Mouse (Mus musculus) midbrain, embryonic 10.5 days (tissue): ENCODE data around the gene Lyzl4. TPM values are rescaled to one million over a fixed set of nuclear protein-coding genes. Genes with fewer than 3 reads are reported as not detected.

Experiments used
- DNase-seq: peaks from one replicate; pipeline ENCODE4 v3.0.0-alpha.2; 2017; ENCODE audit warnings: low spot score
- H3K27ac ChIP-seq: fragments of 300-500 bp; sonication (generic); replicated peaks from 2 replicates; pipeline ENCODE4 v1.5.1; 2016; ENCODE audit warnings: mild to moderate bottlenecking
- H3K27me3 ChIP-seq: fragments of 300-500 bp; sonication (generic); 2 replicates; pipeline ENCODE4 v1.6.1; 2016; ENCODE audit warnings: low read depth, mild to moderate bottlenecking; ENCODE audit not compliant: poor library complexity, severe bottlenecking
- H3K36me3 ChIP-seq: fragments of 300-500 bp; sonication (generic); 2 replicates; pipeline ENCODE4 v1.6.1; 2016; ENCODE audit warnings: mild to moderate bottlenecking, moderate library complexity
- H3K4me1 ChIP-seq: fragments of 300-500 bp; sonication (generic); 2 replicates; pipeline ENCODE4 v1.6.1; 2016
- H3K4me3 ChIP-seq: fragments of 300-500 bp; sonication (generic); 2 replicates; pipeline ENCODE4 v1.5.1; 2016; ENCODE audit warnings: mild to moderate bottlenecking, moderate library complexity
- H3K9me3 ChIP-seq: fragments of 300-500 bp; sonication (generic); replicated peaks from 2 replicates; pipeline ENCODE4 v1.6.1; 2016; ENCODE audit warnings: mild to moderate bottlenecking
- whole genome bisulfite sequencing: fragments of 180-500 bp; shearing (Covaris S2); methylation state at CpG from one replicate; pipeline ENCODE4 v1.1.7; 2016; 5-methylcytosine and 5-hydroxymethylcytosine counted together
- polyA plus RNA-seq: library from polyadenylated mRNA; unstranded; fragments of >200 nt; fragmentation: Nextera tagmentation; extraction: Ambion mirVana; gene quantifications from 2 replicates; pipeline ENCODE4 v1.2.1, GENCODE M21; 2016

Lyzl4 gene
- polyA plus RNA-seq, 1 experiment from 2014 or later: not detected

DNA sequence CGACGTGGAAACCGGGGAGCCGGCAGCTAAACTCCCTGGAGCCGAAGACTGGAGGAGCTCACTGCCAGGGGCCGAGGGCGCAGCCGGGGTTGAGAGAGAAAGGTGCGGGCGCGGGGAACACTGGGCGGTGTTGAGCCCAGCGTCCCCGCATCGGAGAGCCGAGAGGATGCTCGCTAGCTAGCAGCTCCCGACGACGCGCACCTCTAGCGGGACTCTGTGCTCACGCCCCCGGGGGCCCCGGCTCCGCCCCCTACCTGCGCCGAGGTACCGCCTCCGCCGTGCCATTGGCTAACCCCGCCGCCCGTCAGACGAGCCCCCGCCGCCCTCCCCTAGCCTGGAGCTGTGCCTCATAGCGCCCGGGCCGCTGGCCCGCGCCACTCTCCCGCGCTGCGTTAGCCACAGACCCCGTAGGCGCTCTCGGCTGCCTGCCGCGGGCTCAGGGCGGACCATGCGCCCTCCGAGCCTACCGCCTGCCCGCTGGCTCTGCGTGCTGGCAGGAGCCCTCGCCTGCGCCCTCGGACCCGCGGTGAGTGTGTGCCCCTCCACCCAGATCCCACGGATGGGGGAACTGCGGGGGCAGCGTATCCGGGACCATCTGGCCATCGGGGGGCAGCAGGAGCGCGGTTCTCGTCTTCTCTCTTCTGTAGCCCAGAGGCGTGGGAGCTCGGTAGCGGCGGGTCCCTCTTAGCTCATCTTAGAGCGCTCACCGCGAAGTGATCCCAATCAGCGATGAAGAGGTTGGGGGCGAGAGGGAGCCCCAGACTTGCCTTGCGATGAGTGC, 695 bp upstream of the Lyzl4 start, which contains the start of gene Vipr1:
TSS of gene Vipr1 (plus strand) at position 316 of the 781 bp plus-strand sequence.
- peak within 1 kb of the TSS; percentile 78 for H3K27ac ChIP-seq

DNA sequence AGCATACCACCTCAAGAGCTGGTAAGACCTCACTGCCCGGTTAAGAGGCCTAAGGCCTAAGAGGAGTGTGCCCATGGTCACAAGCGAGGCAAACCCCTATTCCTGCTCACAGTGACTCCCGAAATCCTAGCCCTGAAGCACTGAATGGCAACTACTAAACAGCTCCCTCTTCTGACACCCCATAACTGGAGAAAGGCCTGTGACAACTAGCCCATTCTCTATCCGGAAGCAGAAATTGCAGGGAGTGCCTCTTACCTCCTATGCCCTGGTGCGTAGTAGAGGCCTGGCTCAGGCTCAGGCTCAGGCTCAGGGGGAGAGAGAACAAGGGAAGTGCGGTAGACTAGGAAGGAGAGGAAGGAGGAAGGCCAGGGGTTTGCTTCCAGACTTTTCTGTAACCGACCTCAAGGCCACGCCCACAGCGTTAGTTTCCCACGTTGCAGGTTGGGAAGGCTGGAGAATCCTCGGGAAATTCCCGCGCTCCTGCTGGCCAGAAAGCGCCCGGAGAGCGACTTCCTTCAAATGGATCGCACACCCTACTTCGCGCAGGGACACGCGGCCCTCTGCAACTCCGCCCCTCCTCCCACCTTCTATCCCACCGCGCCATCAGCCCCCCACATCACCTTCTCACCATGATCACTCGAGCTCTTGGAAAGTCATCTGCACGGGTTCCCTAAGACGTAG, 521 bp downstream of the Lyzl4 start:
- H3K4me3 ChIP-seq: peak overlapping the region; percentile 64
- no peaks in the 10 kb centered on the region for H3K9me3 ChIP-seq
- no peaks in the 10 kb centered on the region for H3K36me3 ChIP-seq
- DNase-seq: no peak
- 10% methylated on average over 27 of the region's 27 CpGs for WGBS
- H3K4me1 ChIP-seq: peaks cover 24% of the 10 kb centered on the region
- H3K27ac ChIP-seq: peak overlapping the region; percentile 78; the same call in 1 of the 2 replicates
- peaks cover 89% of the 10 kb centered on the region for H3K27me3 ChIP-seq

More for the DNA sequence above, 695 bp upstream of the Lyzl4 start, which contains the start of gene Vipr1:
- no peaks in the 10 kb centered on the region for H3K9me3 ChIP-seq
- peak; percentile 82 for DNase-seq
- peak within 1 kb of the TSS; percentile 64 for H3K4me3 ChIP-seq
- WGBS: under 1% methylated on average over 79 of the region's 79 CpGs
- peaks cover 24% of the 10 kb centered on the region for H3K4me1 ChIP-seq
- H3K27me3 ChIP-seq: peaks cover 88% of the 10 kb centered on the region
- no peaks in the 10 kb centered on the region for H3K36me3 ChIP-seq

DNA sequence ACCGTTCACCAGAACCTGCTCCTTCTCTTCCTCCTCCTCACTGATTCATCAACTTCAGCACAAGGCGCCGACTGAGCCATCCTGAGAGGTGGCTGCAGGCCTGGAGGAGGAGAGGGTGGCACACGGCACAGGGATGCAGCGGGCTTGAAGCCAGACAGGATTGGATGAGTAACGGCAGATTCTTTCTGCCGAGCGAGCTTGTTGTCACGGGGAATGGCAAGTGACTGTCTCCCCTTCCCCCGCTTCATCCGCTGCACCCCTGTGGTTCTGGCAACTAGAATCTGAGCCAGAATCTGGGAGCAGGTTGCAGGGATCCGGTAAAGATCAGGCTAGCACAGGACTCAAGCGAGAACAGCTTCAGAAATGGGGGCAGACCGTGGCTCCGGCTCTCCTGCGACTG, 2.1 kb downstream of the Lyzl4 start:
- Histone ChIP-seq H3K27ac (no peak overlapping the region), H3K4me1 (peaks cover 24% of the 10 kb centered on the region), H3K4me3 (no peak overlapping the region), H3K36me3 (no peaks in the 10 kb centered on the region), H3K27me3 (peaks cover 82% of the 10 kb centered on the region), H3K9me3 (no peaks in the 10 kb centered on the region)
- WGBS: 52% methylated on average over 16 of the region's 16 CpGs
- DNase-seq: no peak

DNA sequence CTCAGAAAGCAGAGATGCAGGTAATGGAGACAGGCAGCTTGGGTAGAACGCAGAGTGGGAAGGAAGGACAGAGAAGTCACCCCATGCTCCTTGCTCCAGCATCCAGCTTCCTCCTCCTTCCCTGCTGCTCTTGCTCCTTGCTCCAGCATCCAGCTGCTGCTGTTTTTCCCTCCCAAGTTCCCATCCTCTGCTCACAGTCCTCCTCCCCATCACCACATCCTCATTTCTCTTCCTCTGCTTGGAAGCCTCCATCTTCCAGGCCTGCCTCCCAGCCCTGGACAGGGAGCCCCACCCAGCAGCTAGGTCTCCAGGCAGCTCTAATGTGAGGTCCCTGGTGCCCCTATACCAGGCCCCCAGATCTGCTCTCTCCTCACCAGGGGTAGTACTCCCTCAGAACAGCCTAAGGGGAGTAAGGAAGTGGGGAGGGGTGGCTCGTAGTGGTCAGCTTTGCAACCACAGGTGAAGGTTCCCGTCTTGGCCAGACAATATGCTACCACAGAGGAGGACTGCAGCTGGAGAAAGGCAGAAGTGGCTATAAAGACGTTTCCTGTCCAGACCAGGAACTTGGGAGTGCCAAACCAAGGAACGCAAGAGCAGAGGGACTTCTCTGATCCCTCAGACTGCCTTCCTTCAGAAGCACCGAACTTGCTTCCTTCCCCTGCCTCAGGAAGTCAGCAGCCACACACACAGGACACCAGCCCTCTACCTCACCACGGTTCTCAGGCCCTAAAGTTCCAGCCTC, 5.9 kb downstream of the Lyzl4 start:
- H3K9me3 ChIP-seq: no peaks in the 10 kb centered on the region
- DNase-seq: no peak
- no peak overlapping the region for H3K4me3 ChIP-seq
- H3K36me3 ChIP-seq: no peaks in the 10 kb centered on the region
- peaks cover 2% of the 10 kb centered on the region; the same call in 1 of the 2 replicates for H3K4me1 ChIP-seq
- peaks cover 48% of the 10 kb centered on the region for H3K27me3 ChIP-seq
- WGBS: 63% methylated on average over 7 of the region's 7 CpGs
- no peak overlapping the region for H3K27ac ChIP-seq

DNA sequence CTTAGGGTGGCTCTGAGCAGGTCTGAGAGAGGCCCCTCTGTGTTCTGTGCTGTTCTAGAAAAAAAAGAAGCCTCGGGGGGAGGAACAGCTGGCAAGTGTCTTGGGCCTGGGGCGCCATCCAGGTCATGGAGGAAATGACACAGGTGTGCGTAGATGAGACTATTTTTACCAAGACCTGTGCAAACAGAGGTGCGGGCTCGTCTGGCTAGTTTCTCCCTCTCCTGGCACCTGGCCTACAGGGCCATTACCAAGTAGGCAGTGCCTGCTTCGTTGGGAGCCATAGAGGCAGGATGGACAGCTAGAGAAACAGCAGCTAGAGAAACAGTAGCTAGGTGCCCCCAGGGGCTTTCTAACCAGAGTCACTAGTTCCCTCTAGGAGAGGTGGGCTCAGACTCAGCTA, 8.6 kb downstream of the Lyzl4 start:
- no peaks in the 10 kb centered on the region for H3K9me3 ChIP-seq
- DNase-seq: no peak
- no peak overlapping the region for H3K4me3 ChIP-seq
- no peaks in the 10 kb centered on the region for H3K36me3 ChIP-seq
- peaks cover 21% of the 10 kb centered on the region for H3K27me3 ChIP-seq
- WGBS: 86% methylated on average over 6 of the region's 6 CpGs
- no peak overlapping the region for H3K27ac ChIP-seq
- H3K4me1 ChIP-seq: peaks cover 2% of the 10 kb centered on the region; the same call in 1 of the 2 replicates

DNA sequence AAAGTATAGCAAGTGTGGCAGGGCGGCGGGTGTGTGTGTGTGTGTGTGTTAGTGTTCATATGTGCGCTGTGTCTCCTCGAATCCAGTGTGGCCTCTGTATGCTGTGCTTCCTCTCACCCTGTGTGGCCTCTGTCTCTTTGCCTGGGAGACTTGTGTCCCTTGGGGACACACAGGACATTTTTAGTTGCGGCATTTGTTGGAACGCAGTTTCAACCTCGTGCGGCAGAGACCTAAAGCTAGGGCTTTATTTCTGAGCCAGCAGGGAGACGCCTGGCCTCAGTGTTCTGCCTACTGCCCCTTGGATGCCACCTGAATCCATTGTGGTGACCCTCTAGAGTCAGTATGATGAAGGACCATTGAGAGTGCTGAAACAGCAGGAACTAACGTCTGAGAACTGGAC, 9.0 kb downstream of the Lyzl4 start:
- WGBS: 90% methylated on average over 10 of the region's 10 CpGs
- no peak overlapping the region for H3K27ac ChIP-seq
- no peak for DNase-seq

DNA sequence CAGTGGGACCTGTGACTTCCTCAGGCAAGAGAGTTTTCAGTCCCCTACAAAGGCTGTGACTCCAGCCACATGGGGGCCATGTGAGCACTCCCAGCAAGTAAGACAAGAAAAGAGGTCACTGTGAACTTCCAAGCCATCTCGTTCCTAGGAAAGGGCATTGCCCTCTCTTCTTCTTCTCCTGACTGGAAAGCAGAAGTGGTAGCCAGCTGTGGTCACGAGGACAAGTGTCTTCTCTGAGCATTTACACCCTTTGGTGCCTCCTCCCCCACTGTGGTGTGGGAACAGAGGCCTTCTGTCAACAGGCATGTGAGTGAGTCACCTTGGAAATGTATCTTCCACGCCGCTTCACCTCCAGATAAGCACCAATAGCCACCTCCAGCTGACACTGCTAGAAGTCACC, 9.9 kb downstream of the Lyzl4 start:
- no peak overlapping the region for H3K4me3 ChIP-seq
- H3K9me3 ChIP-seq: no peaks in the 10 kb centered on the region
- no peaks in the 10 kb centered on the region for H3K36me3 ChIP-seq
- H3K4me1 ChIP-seq: peaks cover 2% of the 10 kb centered on the region; the same call in 1 of the 2 replicates
- no peak overlapping the region for H3K27ac ChIP-seq
- peaks cover 12% of the 10 kb centered on the region for H3K27me3 ChIP-seq
- WGBS: 63% methylated on average over 4 of the region's 4 CpGs
- DNase-seq: no peak

More for the DNA sequence above, 9.0 kb downstream of the Lyzl4 start:
- Histone ChIP-seq H3K9me3 (no peaks in the 10 kb centered on the region), H3K27me3 (peaks cover 17% of the 10 kb centered on the region), H3K4me1 (peaks cover 2% of the 10 kb centered on the region; the same call in 1 of the 2 replicates), H3K36me3 (no peaks in the 10 kb centered on the region), H3K4me3 (no peak overlapping the region)

DNA sequence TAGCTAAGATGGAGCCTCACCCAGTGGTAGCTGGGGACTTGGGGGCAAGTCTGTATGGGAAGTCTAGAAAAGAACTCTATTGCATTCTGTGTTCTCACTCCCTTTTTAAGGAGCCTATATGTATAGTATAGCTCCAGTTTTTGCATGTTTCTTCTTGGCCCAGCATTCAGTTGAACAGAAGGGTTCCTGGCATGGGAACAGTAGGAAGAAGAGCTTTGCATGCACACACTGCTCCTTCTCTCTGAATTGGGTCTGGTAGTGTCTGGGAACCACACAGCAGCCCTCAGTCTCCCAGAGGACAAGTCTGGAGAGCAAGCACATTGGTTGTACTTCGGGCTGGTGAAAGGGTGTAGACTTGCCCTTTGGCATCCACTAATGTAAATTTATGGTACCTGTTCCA, 11.3 kb downstream of the Lyzl4 start:
- Histone ChIP-seq H3K36me3 (no peaks in the 10 kb centered on the region), H3K4me1 (peaks cover 2% of the 10 kb centered on the region; the same call in 1 of the 2 replicates), H3K27ac (no peak overlapping the region), H3K27me3 (peaks cover 6% of the 10 kb centered on the region), H3K4me3 (no peak overlapping the region), H3K9me3 (no peaks in the 10 kb centered on the region)
- no peak for DNase-seq
- 94% methylated on average over 1 of the region's 1 CpGs for WGBS

DNA sequence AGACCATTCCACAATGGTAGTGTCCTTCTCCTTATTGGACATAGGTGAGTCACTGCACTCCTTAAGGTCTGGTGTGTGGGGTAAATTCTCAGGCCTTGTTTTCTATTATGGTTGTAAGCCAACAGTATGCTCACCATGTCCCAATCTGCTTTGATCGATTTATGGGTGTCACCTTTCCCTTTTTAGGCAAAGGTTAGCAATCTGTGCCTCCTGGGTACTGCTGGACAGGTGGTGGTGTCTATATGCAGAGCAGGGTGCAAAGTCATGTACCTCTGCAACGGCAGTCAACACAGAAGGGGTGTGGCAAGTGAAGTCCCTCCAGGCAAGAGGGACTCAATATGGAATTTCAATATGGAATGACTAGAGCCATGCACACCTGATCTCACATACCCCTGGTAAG, 17.0 kb downstream of the Lyzl4 start:
- no peak overlapping the region for H3K4me3 ChIP-seq
- no peaks in the 10 kb centered on the region for H3K36me3 ChIP-seq
- H3K9me3 ChIP-seq: no peaks in the 10 kb centered on the region
- H3K27ac ChIP-seq: no peak overlapping the region
- 86% methylated on average over 2 of the region's 2 CpGs for WGBS
- 0 out of 2 replicates have a peak, but pooled peaks cover 1% of the 10 kb centered on the region for H3K27me3 ChIP-seq
- no peak for DNase-seq
- H3K4me1 ChIP-seq: no peaks in the 10 kb centered on the region

DNA sequence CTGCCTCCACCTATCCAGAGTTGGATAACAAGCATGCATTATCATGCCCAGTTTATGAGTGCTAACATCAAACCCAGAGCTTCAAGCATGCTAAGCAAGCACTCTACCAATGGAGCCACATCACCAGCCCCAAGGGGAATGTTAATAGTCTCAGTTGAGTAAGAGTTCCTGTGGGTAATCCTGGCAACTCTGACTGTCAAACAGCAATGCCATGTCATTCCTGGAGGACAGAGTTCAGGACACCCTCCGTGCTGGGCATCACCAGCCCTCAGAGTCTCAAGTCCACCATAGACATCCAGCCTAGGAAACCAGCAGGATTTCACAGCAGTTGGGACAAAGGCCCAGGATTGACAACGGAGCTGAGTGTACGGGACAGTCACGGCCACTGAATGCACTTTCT, 18.7 kb downstream of the Lyzl4 start:
- no peaks in the 10 kb centered on the region for H3K9me3 ChIP-seq
- 0 out of 2 replicates have a peak, but pooled peaks cover 12% of the 10 kb centered on the region for H3K27me3 ChIP-seq
- DNase-seq: no peak
- H3K27ac ChIP-seq: no peak overlapping the region
- no peak overlapping the region for H3K4me3 ChIP-seq
- 86% methylated on average over 4 of the region's 4 CpGs for WGBS
- peaks cover 2% of the 10 kb centered on the region; the same call in 1 of the 2 replicates for H3K4me1 ChIP-seq
- H3K36me3 ChIP-seq: no peaks in the 10 kb centered on the region

DNA sequence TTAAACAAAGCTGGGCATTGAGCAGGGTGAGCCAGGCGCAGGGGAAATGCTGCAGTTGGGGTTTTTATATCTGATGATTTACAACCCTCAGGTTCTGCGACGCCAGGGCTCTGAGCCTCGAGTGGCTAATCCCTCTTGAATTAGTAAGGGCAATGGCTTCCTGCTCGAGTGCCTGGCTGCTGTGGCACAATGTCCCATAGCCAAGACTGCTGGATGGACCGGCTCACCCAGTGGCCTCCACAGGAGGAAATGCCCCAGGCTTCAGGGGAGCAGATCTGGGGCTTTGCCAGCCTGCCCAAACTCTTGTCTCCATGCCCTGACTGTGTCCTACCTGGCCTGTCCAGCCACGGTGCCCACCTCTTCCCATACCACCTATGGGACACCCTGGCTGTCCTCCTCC, 22.5 kb downstream of the Lyzl4 start:
- no peak overlapping the region for H3K4me3 ChIP-seq
- no peak overlapping the region for H3K27ac ChIP-seq
- no peak for DNase-seq
- H3K4me1 ChIP-seq: peaks cover 2% of the 10 kb centered on the region; the same call in 1 of the 2 replicates
- 0 out of 2 replicates have a peak, but pooled peaks cover 12% of the 10 kb centered on the region for H3K27me3 ChIP-seq
- no peaks in the 10 kb centered on the region for H3K9me3 ChIP-seq
- no peaks in the 10 kb centered on the region for H3K36me3 ChIP-seq
- WGBS: 64% methylated on average over 7 of the region's 7 CpGs

DNA sequence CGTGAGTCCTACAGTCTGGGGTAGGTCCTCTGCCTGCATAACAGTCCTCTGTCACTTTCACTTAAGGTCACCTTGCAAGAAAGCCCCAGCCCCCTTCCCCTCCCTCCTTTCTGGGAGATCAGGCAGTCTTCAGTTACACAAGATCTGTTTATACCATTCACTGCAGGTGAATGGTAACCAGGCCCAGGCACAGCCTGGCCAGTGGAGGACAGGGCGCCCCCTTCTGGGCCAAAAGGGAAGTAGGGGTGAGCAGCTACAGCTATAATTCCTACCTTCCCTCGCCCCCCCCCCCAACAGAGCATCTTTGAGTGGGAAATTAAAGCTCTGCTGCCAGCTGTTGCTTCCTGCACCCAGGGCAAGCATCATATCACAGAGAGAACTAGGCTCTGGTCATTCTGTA, 25.4 kb downstream of the Lyzl4 start:
- WGBS: 48% methylated on average over 3 of the region's 3 CpGs
- Histone ChIP-seq H3K36me3 (no peaks in the 10 kb centered on the region), H3K9me3 (no peaks in the 10 kb centered on the region), H3K27me3 (0 out of 2 replicates have a peak, but pooled peaks cover 12% of the 10 kb centered on the region), H3K27ac (no peak overlapping the region), H3K4me3 (no peak overlapping the region), H3K4me1 (peaks cover 2% of the 10 kb centered on the region; the same call in 1 of the 2 replicates)
- no peak for DNase-seq
